Mouse (Mus musculus) erythroblast, embryonic 14.5 days (primary cell): Measurements from ENCODE around the gene Ust.

Source experiments
- GATA1 ChIP-seq: IDR thresholded peaks from 2 replicates; pipeline ENCODE4 v1.6.1; 2012; ENCODE audit warnings: low read length, inconsistent platforms, mixed read lengths
- TAL1 ChIP-seq: IDR thresholded peaks from 3 replicates; pipeline ENCODE4 v1.6.1; 2012; ENCODE audit warnings: low read length, inconsistent platforms, mixed read lengths

DNA sequence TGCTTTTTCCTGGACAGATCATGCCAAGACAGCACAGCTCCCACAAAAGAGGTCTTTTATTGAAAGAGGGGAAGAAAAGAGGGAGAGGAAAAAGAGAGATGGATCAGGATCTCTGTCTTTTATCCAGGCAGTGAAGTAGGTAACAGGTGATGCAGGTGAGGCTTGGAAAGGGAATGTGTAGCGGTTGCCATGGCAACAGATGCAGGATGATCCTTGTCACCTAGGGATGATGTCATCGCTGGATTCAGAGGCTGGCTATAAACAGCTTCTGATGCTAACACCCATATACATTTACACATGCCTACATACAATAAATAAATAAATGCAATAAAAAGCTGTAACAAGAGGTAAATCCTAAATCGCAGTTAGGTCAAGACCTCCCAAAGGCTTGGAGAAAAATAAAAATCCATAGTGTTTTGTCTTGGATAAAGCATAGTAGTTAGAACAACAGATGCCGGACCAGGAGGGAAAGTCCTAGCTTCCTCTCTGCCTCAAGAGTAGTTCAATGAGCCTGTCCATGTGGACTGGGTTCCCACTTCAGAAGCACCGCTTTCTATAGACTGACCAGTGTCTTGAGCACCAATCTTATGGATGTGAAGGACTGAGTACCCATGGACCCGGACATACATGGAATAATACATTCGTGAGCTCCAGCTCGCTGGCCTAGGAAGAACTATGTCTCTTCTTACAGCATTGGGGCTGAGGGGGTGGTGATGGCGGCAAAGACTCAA is 319.4 kb downstream of the Ust start:
- TF ChIP-seq TAL1 (no peak), GATA1 (no peak)
